Mouse (Mus musculus): ENCODE measurements around the gene Hypm.

Gene Hypm

GRCm38 (mm10) chrX:9846628-9847027 lies at the start of gene Hypm:
TSS of gene Hypm (plus strand) at chrX:9846928.
- DNase-seq (ENCODE audit: low read depth, low spot score), result no peak

DNA sequence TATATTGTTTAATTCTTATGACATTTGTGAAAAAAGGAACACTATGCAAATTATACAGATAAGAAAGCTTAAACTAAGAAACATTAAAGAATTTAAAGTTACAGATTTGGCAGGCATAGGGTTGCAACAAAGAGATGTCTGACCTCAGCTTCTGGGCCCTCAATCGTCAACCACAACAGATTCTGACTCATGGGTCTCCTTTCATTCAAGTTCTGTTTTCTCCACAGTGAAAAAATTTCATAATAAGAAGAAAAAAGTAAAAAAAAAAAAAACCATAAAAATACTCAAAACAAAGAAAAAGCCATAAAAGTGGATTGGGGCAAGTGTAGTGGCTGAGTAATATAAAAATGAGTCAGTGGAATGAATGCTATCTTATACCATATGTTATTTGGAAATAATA lies 36.6 kb upstream of the Hypm start:
- no peak for DNase-seq (ENCODE audit: low read depth, low spot score)

GRCm38 (mm10) chrX:9812469-9812868 lies 34.3 kb upstream of the Hypm start:
- DNase-seq (ENCODE audit: low read depth, low spot score), result no peak

GRCm38 (mm10) chrX:9834779-9835178 lies 11.9 kb upstream of the Hypm start:
- no peak for DNase-seq (ENCODE audit: low read depth, low spot score)

GRCm38 (mm10) chrX:9849403-9849802 lies 2.7 kb downstream of the Hypm start, which contains the start of gene H2al3:
TSS of gene H2al3 (plus strand) at chrX:9849703.
- DNase-seq (ENCODE audit: low read depth, low spot score), result no peak

- no peak for DNase-seq (ENCODE audit: low read depth, low spot score)
Measured at GRCm38 (mm10) chrX:9861859-9862258, 15.1 kb downstream of the Hypm start.

DNA sequence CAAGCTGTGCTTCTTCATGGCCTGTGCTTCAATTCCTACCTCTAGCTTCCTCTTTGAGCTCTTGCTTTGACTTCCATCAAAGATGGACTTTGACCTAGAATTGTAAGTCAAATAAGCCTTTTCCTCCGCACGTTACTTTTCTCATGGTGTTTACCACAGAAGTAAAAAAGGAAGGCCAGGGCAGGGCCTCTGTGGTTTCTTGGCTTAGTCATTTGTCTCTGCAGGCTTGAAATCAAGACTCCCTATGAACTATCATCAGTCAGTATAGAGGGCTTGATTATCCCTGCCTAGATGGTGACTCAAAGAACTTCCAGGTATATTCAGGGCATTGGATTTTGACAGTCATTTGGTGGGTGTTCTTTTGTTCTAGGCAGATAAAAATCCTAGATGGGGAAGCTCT lies 28.8 kb downstream of the Hypm start:
- no peak for DNase-seq (ENCODE audit: low read depth, low spot score)

DNA sequence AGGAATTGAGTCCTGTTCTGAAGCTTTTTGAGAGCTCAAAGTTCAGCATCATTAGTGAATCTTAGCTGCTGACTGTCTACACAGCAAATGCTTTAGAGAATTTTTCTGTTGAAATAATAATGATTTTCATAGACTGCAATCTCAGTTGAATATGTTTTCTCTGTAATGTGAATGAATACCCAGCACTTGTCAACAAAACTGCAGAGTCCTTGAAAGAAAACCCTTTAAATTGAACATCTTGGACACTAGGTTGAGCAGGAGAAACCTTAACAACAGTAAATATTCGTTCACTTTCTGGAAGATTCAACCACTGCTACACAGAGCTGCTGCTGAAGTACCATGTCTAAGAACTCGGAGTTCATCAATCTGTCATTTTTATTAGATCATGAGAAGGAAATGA lies 38.6 kb downstream of the Hypm start, which contains the start of gene Sytl5:
Sytl5 (plus strand) TSS at position 301 of the 400 bp plus-strand sequence.
- DNase-seq (ENCODE audit: low read depth, low spot score), result no peak
